Mouse (Mus musculus): ENCODE results near the gene Rnf152. TPM values are rescaled to one million over a fixed set of nuclear protein-coding genes. Genes with fewer than 3 reads are reported as not detected.
A peak's percentile ranks its signal among the peaks of the same experiment; 100 is the strongest.

Gene Rnf152
- polyA plus RNA-seq, 1 experiment from 2014 or later: 2.4 TPM

- no peaks in the 10 kb centered on the region for H3K4me1 ChIP-seq (ENCODE audit: control insufficient read depth, insufficient read depth, low read length)
- no peak overlapping the region for H3K4me3 ChIP-seq (ENCODE audit: low read depth, low read length)
- no peaks in the 10 kb centered on the region for H3K9me3 ChIP-seq (ENCODE audit: control insufficient read depth, low read length)
- ATAC-seq (ENCODE audit: low FRiP score) (no peak), DNase-seq (ENCODE audit: low spot score, missing footprints) (peak; percentile 54)
- no peaks in the 10 kb centered on the region for H3K27me3 ChIP-seq (ENCODE audit: control insufficient read depth, insufficient read depth, low read length)
- H3K36me3 ChIP-seq (ENCODE audit: control insufficient read depth, insufficient read depth, low read length): no peaks in the 10 kb centered on the region
- H3K27ac ChIP-seq (ENCODE audit: low read depth, low read length): no peak overlapping the region
- H3K9ac ChIP-seq (ENCODE audit: low read length): no peak overlapping the region
- WGBS: 79% methylated on average over 4 of the region's 4 CpGs
- H3K4me2 ChIP-seq: no peak overlapping the region
Measured at GRCm38 (mm10) chr1:105287536-105287935, 69.0 kb downstream of the Rnf152 start.

GRCm38 (mm10) chr1:105286906-105287305, 69.6 kb downstream of the Rnf152 start:
- no peaks in the 10 kb centered on the region for H3K9me3 ChIP-seq (ENCODE audit: control insufficient read depth, low read length)
- H3K27me3 ChIP-seq (ENCODE audit: control insufficient read depth, insufficient read depth, low read length): no peaks in the 10 kb centered on the region
- no peak overlapping the region for H3K27ac ChIP-seq (ENCODE audit: low read depth, low read length)
- DNase-seq (ENCODE audit: low spot score, missing footprints) (peak; percentile 67), ATAC-seq (ENCODE audit: low FRiP score) (no peak)
- H3K36me3 ChIP-seq (ENCODE audit: control insufficient read depth, insufficient read depth, low read length): no peaks in the 10 kb centered on the region
- WGBS: 85% methylated on average over 5 of the region's 5 CpGs
- no peak overlapping the region for H3K9ac ChIP-seq (ENCODE audit: low read length)
- no peak overlapping the region for H3K4me3 ChIP-seq (ENCODE audit: low read depth, low read length)
- no peaks in the 10 kb centered on the region for H3K4me1 ChIP-seq (ENCODE audit: control insufficient read depth, insufficient read depth, low read length)
- no peak overlapping the region for H3K4me2 ChIP-seq

- Histone ChIP-seq H3K4me2 (no peak overlapping the region), H3K4me3 (ENCODE audit: low read depth, low read length) (no peak overlapping the region), H3K9ac (ENCODE audit: low read length) (no peak overlapping the region), H3K27ac (ENCODE audit: low read depth, low read length) (no peak overlapping the region), H3K9me3 (ENCODE audit: control insufficient read depth, low read length) (no peaks in the 10 kb centered on the region), H3K36me3 (ENCODE audit: control insufficient read depth, insufficient read depth, low read length) (no peaks in the 10 kb centered on the region), H3K27me3 (ENCODE audit: control insufficient read depth, insufficient read depth, low read length) (no peaks in the 10 kb centered on the region), H3K4me1 (ENCODE audit: control insufficient read depth, insufficient read depth, low read length) (no peaks in the 10 kb centered on the region)
- 89% methylated on average over 4 of the region's 4 CpGs for WGBS
- ATAC-seq (ENCODE audit: low FRiP score) (no peak), DNase-seq (ENCODE audit: low spot score, missing footprints) (no peak)
Measured at GRCm38 (mm10) chr1:105285001-105285400, 71.5 kb downstream of the Rnf152 start.

GRCm38 (mm10) chr1:105284116-105284515, 72.4 kb downstream of the Rnf152 start:
- no peak overlapping the region for H3K9ac ChIP-seq (ENCODE audit: low read length)
- ATAC-seq (ENCODE audit: low FRiP score) (peak; percentile 58), DNase-seq (ENCODE audit: low spot score, missing footprints) (no peak)
- no peaks in the 10 kb centered on the region for H3K4me1 ChIP-seq (ENCODE audit: control insufficient read depth, insufficient read depth, low read length)
- no peak overlapping the region for H3K27ac ChIP-seq (ENCODE audit: low read depth, low read length)
- H3K4me2 ChIP-seq: no peak overlapping the region
- H3K4me3 ChIP-seq (ENCODE audit: low read depth, low read length): no peak overlapping the region
- no peaks in the 10 kb centered on the region for H3K36me3 ChIP-seq (ENCODE audit: control insufficient read depth, insufficient read depth, low read length)
- H3K27me3 ChIP-seq (ENCODE audit: control insufficient read depth, insufficient read depth, low read length): no peaks in the 10 kb centered on the region
- 74% methylated on average over 8 of the region's 8 CpGs for WGBS
- H3K9me3 ChIP-seq (ENCODE audit: control insufficient read depth, low read length): no peaks in the 10 kb centered on the region

- 60% methylated on average over 3 of the region's 3 CpGs for WGBS
- Histone ChIP-seq H3K27ac (ENCODE audit: low read depth, low read length) (no peak overlapping the region), H3K4me1 (ENCODE audit: control insufficient read depth, insufficient read depth, low read length) (no peaks in the 10 kb centered on the region), H3K9ac (ENCODE audit: low read length) (no peak overlapping the region), H3K4me3 (ENCODE audit: low read depth, low read length) (no peak overlapping the region), H3K36me3 (ENCODE audit: control insufficient read depth, insufficient read depth, low read length) (no peaks in the 10 kb centered on the region), H3K27me3 (ENCODE audit: control insufficient read depth, insufficient read depth, low read length) (no peaks in the 10 kb centered on the region), H3K4me2 (no peak overlapping the region), H3K9me3 (ENCODE audit: control insufficient read depth, low read length) (no peaks in the 10 kb centered on the region)
- ATAC-seq (ENCODE audit: low FRiP score) (no peak), DNase-seq (ENCODE audit: low spot score, missing footprints) (no peak)
Measured at GRCm38 (mm10) chr1:105281277-105281676, 75.2 kb downstream of the Rnf152 start.

- H3K9me3 ChIP-seq (ENCODE audit: control insufficient read depth, low read length): no peaks in the 10 kb centered on the region
- ATAC-seq (ENCODE audit: low FRiP score): no peak
- no peak overlapping the region for H3K4me3 ChIP-seq (ENCODE audit: low read depth, low read length)
- WGBS: 64% methylated on average over 2 of the region's 2 CpGs
- no peaks in the 10 kb centered on the region for H3K27me3 ChIP-seq (ENCODE audit: control insufficient read depth, insufficient read depth, low read length)
- no peak for DNase-seq (ENCODE audit: low spot score, missing footprints)
- H3K9ac ChIP-seq (ENCODE audit: low read length): no peak overlapping the region
- H3K4me2 ChIP-seq: no peak overlapping the region
- no peaks in the 10 kb centered on the region for H3K4me1 ChIP-seq (ENCODE audit: control insufficient read depth, insufficient read depth, low read length)
- no peak overlapping the region for H3K27ac ChIP-seq (ENCODE audit: low read depth, low read length)
- H3K36me3 ChIP-seq (ENCODE audit: control insufficient read depth, insufficient read depth, low read length): no peaks in the 10 kb centered on the region
Measured at GRCm38 (mm10) chr1:105280160-105280559, 76.3 kb downstream of the Rnf152 start.

GRCm38 (mm10) chr1:105274500-105275194, 81.9 kb downstream of the Rnf152 start:
- 91% methylated on average over 3 of the region's 3 CpGs for WGBS

GRCm38 (mm10) chr1:105271104-105271503, 85.4 kb downstream of the Rnf152 start:
- no peaks in the 10 kb centered on the region for H3K4me1 ChIP-seq (ENCODE audit: control insufficient read depth, insufficient read depth, low read length)
- H3K36me3 ChIP-seq (ENCODE audit: control insufficient read depth, insufficient read depth, low read length): no peaks in the 10 kb centered on the region
- DNase-seq (ENCODE audit: low spot score, missing footprints): no peak
- H3K4me2 ChIP-seq: no peak overlapping the region
- no peaks in the 10 kb centered on the region for H3K27me3 ChIP-seq (ENCODE audit: control insufficient read depth, insufficient read depth, low read length)
- no peak overlapping the region for H3K4me3 ChIP-seq (ENCODE audit: low read depth, low read length)
- no peak overlapping the region for H3K27ac ChIP-seq (ENCODE audit: low read depth, low read length)
- no peak overlapping the region for H3K9ac ChIP-seq (ENCODE audit: low read length)
- no peak for ATAC-seq (ENCODE audit: low FRiP score)
- WGBS: 91% methylated on average over 10 of the region's 10 CpGs
- H3K9me3 ChIP-seq (ENCODE audit: control insufficient read depth, low read length): no peaks in the 10 kb centered on the region

More at GRCm38 (mm10) chr1:105274500-105275194, 81.9 kb downstream of the Rnf152 start:
- Histone ChIP-seq H3K9ac (ENCODE audit: low read length) (no peak overlapping the region), H3K27ac (ENCODE audit: low read depth, low read length) (no peak overlapping the region), H3K36me3 (ENCODE audit: control insufficient read depth, insufficient read depth, low read length) (no peaks in the 10 kb centered on the region), H3K4me3 (ENCODE audit: low read depth, low read length) (no peak overlapping the region), H3K9me3 (ENCODE audit: control insufficient read depth, low read length) (no peaks in the 10 kb centered on the region), H3K4me2 (no peak overlapping the region), H3K27me3 (ENCODE audit: control insufficient read depth, insufficient read depth, low read length) (no peaks in the 10 kb centered on the region), H3K4me1 (ENCODE audit: control insufficient read depth, insufficient read depth, low read length) (no peaks in the 10 kb centered on the region)
- DNase-seq (ENCODE audit: low spot score, missing footprints) (peak; percentile 66), ATAC-seq (ENCODE audit: low FRiP score) (no peak)

GRCm38 (mm10) chr1:105263283-105264033, 93.1 kb downstream of the Rnf152 start:
- Histone ChIP-seq H3K4me1 (ENCODE audit: control insufficient read depth, insufficient read depth, low read length) (no peaks in the 10 kb centered on the region), H3K9me3 (ENCODE audit: control insufficient read depth, low read length) (no peaks in the 10 kb centered on the region), H3K36me3 (ENCODE audit: control insufficient read depth, insufficient read depth, low read length) (no peaks in the 10 kb centered on the region), H3K4me2 (no peak overlapping the region), H3K4me3 (ENCODE audit: low read depth, low read length) (no peak overlapping the region), H3K27ac (ENCODE audit: low read depth, low read length) (no peak overlapping the region), H3K9ac (ENCODE audit: low read length) (no peak overlapping the region), H3K27me3 (ENCODE audit: control insufficient read depth, insufficient read depth, low read length) (no peaks in the 10 kb centered on the region)
- whole genome bisulfite sequencing: 80% methylated on average over 3 of the region's 3 CpGs
- DNase-seq (ENCODE audit: low spot score, missing footprints) (no peak), ATAC-seq (ENCODE audit: low FRiP score) (no peak; the same call in 1 of the 2 replicates)

Measured in midbrain, embryonic 11.5 days (tissue).